22 mouse cellular contexts compared by ENCODE assay signal in the genomic region with DNA sequence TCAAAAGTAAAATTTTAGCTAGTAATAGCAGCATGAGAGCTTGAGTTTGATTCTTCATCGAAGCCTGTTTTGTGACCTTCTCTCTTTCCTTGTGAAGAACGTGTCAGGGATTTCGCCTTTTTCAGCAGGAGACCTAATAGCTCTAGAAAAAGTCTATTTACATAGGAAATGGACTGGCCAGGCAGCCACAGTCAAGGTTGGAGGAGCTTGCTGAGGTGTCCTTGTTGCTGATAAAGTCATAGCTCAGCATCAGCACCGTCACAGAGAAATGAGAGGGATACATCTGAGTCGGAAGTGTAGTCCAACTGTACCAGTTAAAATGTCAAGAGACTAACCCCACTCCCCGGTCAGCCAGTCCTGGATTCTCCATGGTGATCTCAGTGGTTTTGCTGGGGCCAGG.
"Had no signal": no experiment of that assay in that cellular context is flagged by ENCODE, and none has a peak within 500 bp of the region (broad histone marks: within the 10 kb centered on the region; RNA-seq: fewer than 3 reads in every experiment).

No protein-coding gene starts in this region.

- H3K4me3 ChIP-seq: layer of hippocampus, adult 2 months; lung, embryonic 15.5 days; megakaryocyte, embryonic 14.5 days; midbrain, embryonic 10.5 days; midbrain, embryonic 13.5 days; myocyte; neural tube, embryonic 13.5 days had no signal

- H3K9ac ChIP-seq: lung, embryonic 15.5 days; midbrain, embryonic 13.5 days; neural tube, embryonic 13.5 days had no signal

- H3K4me2 ChIP-seq: lung, embryonic 15.5 days; midbrain, embryonic 13.5 days; neural tube, embryonic 13.5 days had no signal

- H3K27me3 ChIP-seq: lung, embryonic 15.5 days; megakaryocyte, embryonic 14.5 days; midbrain, embryonic 13.5 days; neural tube, embryonic 13.5 days had no signal

- DNase-seq: kidney, adult 2 months; kidney, postnatal 25 days; layer of hippocampus, adult 9-11 months; lung, adult 18-20 months; lung, postnatal 10 days; lung, postnatal 36 days; retina, postnatal 1 day; right cerebral cortex, postnatal 25 days; spleen, adult 18-20 months; thymus, adult 2 months; thymus, postnatal 14 days had no signal

- H3K4me1 ChIP-seq: neural tube, embryonic 13.5 days had no signal

- ATAC-seq: intestine, postnatal 0 days; midbrain, embryonic 13.5 days; midbrain, embryonic 16.5 days had no signal

- H3K27ac ChIP-seq: kidney, postnatal 0 days; layer of hippocampus, adult 2 months; lung, embryonic 15.5 days; midbrain, embryonic 10.5 days; midbrain, embryonic 13.5 days; neural tube, embryonic 13.5 days; stomach, postnatal 0 days had no signal

- H3K36me3 ChIP-seq: lung, embryonic 15.5 days; midbrain, embryonic 10.5 days; midbrain, embryonic 13.5 days; neural tube, embryonic 13.5 days had no signal

- H3K9me3 ChIP-seq: lung, embryonic 15.5 days; midbrain, embryonic 10.5 days; midbrain, embryonic 13.5 days; neural tube, embryonic 13.5 days had no signal
